ENCODE assay signal across 20 mouse cellular contexts in the genomic region with DNA sequence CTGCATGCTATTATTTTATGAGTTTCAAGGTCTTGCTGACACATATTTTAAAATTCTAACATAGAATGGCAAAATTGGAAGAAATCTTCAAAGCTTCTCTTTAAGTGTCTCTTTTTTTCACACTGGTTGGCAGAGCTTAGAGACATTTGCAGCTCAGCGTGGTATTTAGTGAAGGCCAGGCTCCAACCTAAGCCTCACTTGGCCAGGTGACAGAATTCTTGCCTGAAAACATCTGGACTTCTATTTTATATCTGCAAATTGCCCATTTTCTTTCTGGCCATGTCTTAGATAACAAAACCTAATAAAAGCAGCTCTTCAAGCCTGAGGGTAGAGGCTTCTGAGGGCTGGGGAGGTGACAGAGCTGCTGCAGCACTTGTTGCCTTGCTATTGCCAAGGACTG. TPM values are rescaled to one million over a fixed set of nuclear protein-coding genes. Genes with fewer than 3 reads are reported as not detected.
"Had no signal": no experiment of that assay in that cellular context is flagged by ENCODE, and none has a peak within 500 bp of the region (broad histone marks: within the 10 kb centered on the region; RNA-seq: fewer than 3 reads in every experiment).

No protein-coding gene starts in this region.

- ATAC-seq: liver, postnatal 0 days; lung, postnatal 0 days; midbrain, embryonic 15.5 days had no signal

- H3K36me3 ChIP-seq: limb, embryonic 15.5 days; midbrain, embryonic 12.5 days; midbrain, embryonic 15.5 days; neural tube, embryonic 12.5 days; neural tube, embryonic 15.5 days; stomach, embryonic 15.5 days had no signal

- H3K4me2 ChIP-seq: limb, embryonic 15.5 days; liver, embryonic 11.5 days; lung, embryonic 14.5 days; midbrain, embryonic 12.5 days; midbrain, embryonic 15.5 days; neural tube, embryonic 12.5 days; neural tube, embryonic 15.5 days; stomach, embryonic 15.5 days had no signal

- H3K9me3 ChIP-seq: limb, embryonic 15.5 days; midbrain, embryonic 12.5 days; midbrain, embryonic 15.5 days; neural tube, embryonic 12.5 days; neural tube, embryonic 15.5 days; stomach, embryonic 15.5 days had no signal

- H3K27ac ChIP-seq: limb, embryonic 15.5 days; liver, embryonic 14.5 days; macrophage; midbrain, embryonic 12.5 days; midbrain, embryonic 15.5 days; neural tube, embryonic 12.5 days; neural tube, embryonic 15.5 days; stomach, embryonic 15.5 days had no signal

- H3K9ac ChIP-seq: limb, embryonic 15.5 days; liver, embryonic 14.5 days; liver, postnatal 0 days; lung, embryonic 14.5 days; midbrain, embryonic 12.5 days; midbrain, embryonic 15.5 days; neural tube, embryonic 12.5 days; neural tube, embryonic 15.5 days; stomach, embryonic 15.5 days had no signal

- H3K4me1 ChIP-seq: midbrain, embryonic 12.5 days; midbrain, embryonic 15.5 days; neural tube, embryonic 12.5 days; neural tube, embryonic 15.5 days; stomach, embryonic 15.5 days had no signal

- DNase-seq: kidney, adult 9 months; kidney, postnatal 14 days; kidney, postnatal 4 days; layer of hippocampus, adult 9-11 months; liver, postnatal 0 days; lung, embryonic 14.5 days; retina, postnatal 1 day; right cerebral cortex, postnatal 25 days; spleen, adult 18-20 months; thymus, postnatal 25 days had no signal

- H3K4me3 ChIP-seq: limb, embryonic 15.5 days; midbrain, embryonic 12.5 days; midbrain, embryonic 15.5 days; neural tube, embryonic 12.5 days; neural tube, embryonic 15.5 days; stomach, embryonic 15.5 days had no signal

- H3K27me3 ChIP-seq: limb, embryonic 15.5 days; midbrain, embryonic 12.5 days; midbrain, embryonic 15.5 days; neural tube, embryonic 12.5 days; neural tube, embryonic 15.5 days; stomach, embryonic 15.5 days had no signal

RNA-seq across cellular contexts. Expression of a gene that starts 13.7 kb away (rescaled TPM):
- polyA plus RNA-seq: macrophage had no signal
